Mouse (Mus musculus) v-Abl transformed pro-B cells (cell line): Measurements from ENCODE around the gene Gm49369.
"Not testable (repeated sequence)": the region's sequence is repeated elsewhere in the genome, so short reads cannot be mapped to it uniquely, and the experiment has no call there.

Experiments
- in situ Hi-C, 2 experiments: fragments of 400-800 bp; cut with MboI; formaldehyde crosslinking; loops; one replicate each; pipeline ENCODE4 v1.15.1; 2025; ENCODE audit not compliant: unreplicated experiment in 2 of 2

Gm49369 gene

DNA sequence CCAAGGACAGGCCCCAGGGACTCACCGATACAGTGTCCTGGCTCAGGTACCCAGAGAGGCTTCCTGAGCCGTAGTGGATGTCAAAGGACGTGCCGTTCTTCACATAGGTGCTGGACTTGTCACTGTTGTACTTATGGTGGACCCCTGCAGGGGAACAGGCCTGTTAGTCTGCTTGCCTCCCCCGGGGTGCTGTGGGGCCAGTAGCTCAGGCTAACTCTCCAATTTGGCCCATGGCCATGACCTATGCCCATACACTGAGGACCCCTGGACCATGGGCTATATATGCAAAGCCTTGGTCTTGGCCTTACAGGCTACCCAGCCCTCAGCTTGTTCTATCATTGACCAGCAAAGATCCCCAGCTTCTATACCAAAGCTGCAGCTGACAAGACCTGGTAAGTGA, at the start of gene Gm49369:
Gene Gm49369 (minus strand): TSS at position 101 of the 400 bp plus-strand sequence.
- in situ Hi-C loops = no loop called here

DNA sequence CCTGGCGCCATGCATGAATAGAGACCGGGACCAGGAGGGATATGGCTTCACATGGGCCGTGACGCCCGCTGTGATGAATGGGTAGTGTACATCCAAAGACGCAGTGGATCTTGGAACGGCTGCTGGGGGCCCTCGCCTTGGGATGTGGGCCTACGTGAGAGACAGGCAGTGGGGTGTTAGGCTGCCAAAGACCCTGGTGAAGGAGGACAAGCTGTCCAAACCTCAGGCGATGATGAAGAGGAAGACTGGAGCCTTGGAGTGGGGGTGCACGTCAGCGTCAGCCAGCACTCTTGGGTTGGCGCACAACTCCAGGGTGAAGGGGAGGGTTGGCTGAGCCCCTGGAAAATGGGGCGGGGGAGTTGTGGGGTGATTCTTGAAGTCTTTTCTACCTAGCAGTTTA, 48.6 kb upstream of the Gm49369 start:
- in situ Hi-C loops = loop anchor here in 1 of 2 experiments (5.0 kb wide), 1 partner anchor 39 kb away; no protein-coding TSS in a partner anchor

DNA sequence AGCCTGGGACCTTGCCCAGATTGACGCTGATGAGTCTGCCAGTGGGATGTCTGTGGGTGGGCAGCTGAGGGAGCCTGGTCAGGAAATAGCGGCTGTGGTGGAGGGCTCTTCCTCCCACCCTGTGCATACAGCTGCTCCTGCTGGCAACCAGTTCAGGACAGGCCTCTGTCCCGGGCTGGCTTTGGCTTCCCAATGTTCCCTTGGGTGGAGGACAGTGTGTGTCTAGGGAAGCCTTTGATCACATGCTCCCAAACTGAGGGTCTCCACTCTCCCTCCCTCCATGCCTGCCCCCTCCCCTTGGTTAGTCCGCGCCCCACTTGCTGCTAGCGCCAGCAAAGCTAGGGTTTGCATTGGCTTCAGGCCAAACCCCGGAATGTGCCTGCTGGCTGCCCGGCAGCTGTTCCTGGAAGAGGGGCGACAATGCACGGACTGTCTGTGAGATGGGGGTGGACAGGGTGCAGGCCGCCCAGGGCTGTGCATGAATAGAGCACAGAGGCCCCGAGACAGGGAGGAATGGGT, 47.8 kb upstream of the Gm49369 start:
- in situ Hi-C loops = loop anchor here in 1 of 2 experiments (5.0 kb wide), 1 partner anchor 38 kb away; no protein-coding TSS in a partner anchor

DNA sequence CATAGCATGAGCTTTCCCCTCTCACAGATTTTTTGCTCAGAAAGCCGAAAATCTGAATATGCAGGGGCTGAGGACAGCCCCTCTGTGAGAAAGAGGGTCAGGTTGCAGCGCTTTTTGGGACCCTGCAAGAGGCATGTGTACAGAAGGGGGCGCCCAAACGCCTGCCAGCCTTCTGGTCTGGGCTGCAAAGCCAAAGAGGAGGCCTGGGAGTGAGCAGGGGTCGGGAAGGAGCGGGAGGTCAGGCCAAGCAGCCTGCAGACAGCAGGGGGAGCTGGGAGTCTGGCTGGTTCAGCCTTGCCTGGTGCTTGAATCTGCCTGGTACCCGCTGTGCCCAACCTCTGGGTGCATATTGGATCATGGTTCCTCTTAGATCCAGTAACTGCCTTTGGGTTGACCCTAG, 45.7 kb upstream of the Gm49369 start:
- in situ Hi-C loops = no loop called here

DNA sequence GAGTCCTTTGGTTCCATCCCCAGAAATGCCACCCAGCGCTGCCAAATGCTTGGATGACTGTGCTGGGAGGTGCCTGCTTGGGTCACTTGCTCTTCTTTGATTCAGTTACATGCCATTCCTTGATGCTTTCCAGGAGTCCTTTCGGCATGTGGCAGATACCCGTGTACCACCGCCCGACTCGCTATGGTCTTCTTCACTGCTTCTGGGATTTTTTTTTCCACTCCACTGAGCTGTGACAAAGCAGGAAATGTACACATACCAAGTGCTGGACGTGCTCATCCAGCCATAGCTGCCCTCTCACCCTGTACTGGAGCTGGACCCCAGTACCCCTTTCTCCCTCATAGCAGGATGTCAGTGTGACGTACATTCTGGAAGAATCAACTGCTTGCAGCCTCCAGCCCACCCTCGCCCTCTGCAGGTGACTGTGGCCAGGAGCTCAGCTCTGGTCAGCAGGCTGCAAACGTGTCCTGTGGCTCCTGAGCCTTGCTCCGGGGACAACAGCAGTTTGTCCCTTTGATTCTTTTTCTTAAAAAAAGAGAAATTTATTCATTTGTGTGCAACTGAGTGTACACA, 43.3 kb upstream of the Gm49369 start:
- in situ Hi-C loops = no loop called here

DNA sequence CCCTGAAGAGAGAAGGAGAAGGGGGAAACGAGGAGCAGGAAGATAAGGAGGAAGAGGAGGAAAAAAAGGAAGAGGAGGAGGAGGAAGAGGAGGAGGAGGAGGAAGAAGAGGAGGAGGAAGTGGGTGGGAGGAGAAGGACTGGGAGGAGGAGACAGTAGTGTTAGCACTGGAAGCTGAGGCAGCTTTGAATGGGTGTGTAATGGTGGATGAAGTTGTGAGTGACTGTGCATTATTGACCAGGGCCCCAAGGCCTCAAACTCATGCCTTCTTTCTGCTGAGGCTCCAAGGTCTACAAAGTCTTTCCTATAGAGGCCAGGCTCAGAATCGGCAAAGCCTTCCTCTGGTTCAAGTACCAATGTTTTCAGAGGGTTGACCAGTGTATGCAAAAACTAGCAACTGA, 39.4 kb upstream of the Gm49369 start:
- in situ Hi-C loops = no loop called here

DNA sequence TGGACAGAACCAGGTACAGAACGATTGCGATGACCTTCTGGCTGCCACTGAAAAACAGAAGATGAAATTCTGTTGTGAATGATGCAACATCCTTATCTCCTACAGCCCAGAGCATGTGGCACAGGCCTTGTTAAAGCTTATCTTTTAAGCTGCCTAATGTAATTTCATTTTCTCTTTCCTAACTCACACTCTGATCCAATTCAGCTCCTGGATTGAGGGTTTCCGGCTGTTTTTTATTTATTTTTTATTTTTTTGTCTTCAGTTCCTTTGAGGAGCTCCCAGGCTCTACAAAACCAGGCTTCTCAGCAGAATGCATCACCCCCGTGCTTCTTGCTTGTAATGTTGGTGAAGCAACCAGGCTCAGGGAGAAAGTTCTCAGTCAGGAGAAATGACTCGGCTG, 37.4 kb upstream of the Gm49369 start:
- in situ Hi-C loops = no loop called here

DNA sequence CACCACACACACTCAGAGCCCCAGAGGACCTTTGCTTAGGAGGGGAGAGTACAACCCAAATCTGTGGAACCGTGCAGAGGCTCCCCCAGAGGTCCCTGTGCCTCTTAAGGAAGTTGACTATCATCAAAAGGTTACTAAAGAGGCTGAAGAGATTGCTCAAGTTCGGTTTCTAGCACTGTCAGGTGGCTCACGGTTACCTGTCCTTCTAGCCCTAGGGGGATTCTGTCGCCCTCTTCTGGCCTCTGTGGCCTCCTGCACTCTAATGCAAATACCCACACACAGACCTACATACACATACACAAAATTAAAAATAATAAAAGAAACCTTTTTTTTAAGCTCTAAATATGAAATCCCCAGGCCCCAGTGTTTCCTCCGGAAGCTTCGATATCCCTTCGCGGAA, 36.2 kb upstream of the Gm49369 start:
- in situ Hi-C loops = no loop called here

DNA sequence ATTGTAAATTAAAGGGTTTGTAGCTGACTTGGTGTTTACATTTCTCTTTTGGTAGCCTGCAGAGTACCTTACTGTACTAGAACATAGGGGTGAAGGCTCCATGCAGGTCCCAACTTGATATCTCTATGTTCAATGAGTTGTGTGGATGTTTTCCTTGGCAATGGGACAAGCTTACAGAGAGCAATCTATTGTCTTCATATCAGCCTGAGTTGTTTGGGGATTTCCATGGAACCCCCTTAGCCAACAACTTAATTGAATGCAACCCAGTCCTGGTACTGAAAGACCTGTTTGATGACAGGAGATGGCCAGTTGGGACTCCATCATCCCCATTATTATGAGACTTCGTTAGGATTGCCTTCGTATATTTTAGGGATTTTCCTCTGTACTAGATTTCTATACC, 35.6 kb upstream of the Gm49369 start:
- in situ Hi-C loops = no loop called here

DNA sequence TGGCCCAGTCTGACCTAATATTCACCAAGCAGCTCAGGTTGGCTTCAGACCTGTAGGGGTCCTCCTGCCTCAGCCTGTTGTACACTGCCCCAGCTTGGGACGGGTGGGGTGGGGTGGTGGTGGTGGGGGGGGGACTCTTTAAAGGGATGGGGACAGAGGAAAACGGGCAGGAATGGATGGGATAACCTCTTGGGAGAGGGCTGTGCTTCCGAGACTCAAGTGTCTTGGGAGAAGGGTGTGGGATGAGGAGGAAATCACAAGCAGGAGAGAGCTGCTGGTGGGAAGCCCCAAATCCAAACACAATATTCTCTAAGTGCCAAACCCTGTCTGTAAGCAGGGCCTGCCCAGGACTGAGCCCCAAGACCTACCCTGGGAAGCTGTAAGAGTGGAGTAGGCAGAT, 33.8 kb upstream of the Gm49369 start:
- in situ Hi-C loops = no loop called here

DNA sequence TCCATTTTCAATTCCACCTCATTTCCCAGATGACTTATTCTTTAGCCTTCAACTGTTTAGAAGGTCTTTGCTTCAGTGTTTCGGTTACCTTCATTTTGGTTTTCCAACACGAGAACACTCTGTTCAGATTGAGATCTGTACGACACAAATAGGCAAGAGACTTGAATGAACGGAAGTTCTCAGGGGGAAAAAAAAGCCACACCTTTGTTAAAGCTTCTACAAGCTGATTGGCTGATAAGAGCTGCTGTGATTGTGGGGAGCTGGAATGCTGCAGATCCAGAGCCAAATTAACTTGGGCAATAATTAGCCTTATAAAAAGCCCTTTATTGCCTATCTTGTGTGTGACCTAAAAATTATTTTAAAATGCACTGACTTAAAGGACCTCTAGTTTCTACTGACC, 32.8 kb upstream of the Gm49369 start:
- in situ Hi-C loops = no loop called here

DNA sequence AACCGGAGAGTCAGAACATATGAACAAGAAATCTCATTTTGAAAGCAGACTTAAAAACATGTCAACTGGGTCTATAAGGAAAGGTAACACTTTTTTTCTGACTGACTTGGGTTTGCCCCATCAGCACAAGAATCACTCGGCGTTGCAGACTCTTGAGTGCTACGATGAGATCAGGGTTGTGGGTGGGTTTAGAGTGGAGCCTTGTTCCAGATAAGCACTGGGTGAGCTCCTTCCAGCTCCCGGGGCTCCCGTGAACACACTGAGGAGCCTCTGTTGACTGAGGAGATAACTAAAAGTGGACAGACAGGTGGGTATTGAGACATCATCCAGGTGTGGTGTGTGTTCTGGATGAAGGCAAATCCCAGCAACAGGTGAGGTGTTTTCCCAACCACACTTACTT, 30.8 kb upstream of the Gm49369 start:
- in situ Hi-C loops = no loop called here

DNA sequence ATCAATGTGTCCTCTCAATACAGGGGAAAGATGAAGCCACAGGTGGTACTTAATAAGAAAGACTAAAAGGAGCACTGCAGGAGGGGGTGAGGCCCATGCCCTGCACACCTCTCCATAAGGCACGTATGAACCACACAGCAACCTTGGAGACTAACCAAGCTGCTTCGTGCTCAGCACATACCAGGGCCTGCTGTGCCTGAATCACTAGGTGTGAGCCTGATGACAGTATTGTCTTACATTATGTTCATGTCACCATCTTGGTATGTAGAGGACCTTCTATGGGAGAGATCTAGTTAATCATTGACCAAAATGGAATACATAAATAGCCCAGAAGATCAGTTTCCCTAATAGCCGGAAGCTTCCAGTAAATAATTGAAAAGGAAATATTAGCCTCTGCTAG, 27.1 kb upstream of the Gm49369 start:
- in situ Hi-C loops = no loop called here

DNA sequence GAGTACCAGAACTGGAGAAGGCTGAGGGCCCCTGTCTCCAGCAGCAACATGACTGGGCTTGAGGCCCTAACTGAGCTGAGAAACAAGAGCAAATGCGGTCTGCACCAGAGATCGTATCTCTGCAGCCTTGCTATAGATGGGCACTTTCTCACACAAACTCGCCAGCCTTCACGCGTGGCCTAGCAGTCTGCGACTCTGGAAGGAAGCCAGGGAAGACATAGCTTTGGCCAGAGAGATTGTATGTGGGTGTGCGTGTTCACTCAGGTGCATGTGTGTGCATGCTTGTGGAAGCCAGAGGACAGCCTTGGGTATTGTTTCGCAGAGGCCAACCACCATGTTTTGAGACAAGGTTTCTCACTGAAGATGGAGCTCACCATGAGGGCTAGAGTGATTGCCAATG, 26.2 kb upstream of the Gm49369 start:
- in situ Hi-C loops = no loop called here

DNA sequence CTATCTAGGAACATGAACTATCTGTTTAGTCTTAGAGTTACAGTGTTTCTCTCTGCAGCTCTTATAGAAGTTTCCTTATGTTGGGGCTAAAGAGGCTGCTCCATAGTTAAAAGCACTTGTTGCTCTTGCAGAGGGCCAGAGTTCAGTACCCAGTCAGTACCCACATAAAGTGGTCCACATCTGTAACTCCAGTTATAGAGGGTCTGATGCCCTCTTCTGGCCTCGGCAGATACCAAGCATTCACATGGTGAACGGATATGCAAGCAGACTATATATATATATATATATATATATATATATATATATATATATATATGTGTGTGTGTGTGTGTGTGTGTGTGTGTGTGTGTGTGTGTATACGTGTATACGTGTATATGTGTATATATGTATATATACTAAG, 25.5 kb upstream of the Gm49369 start:
- in situ Hi-C loops = no loop called here

DNA sequence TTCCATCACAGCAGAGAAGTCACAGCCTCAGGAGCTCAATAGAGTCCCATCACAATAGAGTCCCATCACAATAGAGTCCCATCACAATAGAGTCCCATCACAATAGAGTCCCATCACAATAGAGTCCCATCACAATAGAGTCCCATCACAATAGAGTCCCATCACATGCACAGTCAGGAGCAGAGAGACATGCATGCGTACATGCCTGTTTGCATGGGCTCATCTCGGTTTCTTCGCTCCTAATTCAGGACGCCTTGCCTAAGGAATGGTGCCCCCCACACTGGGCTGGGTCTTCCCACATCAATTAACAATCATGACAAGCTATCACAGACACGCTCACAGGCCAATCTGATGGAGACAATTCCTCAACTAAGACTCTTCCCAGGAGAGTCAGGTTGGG, 22.7 kb upstream of the Gm49369 start:
- in situ Hi-C loops = not testable (repeated sequence)

DNA sequence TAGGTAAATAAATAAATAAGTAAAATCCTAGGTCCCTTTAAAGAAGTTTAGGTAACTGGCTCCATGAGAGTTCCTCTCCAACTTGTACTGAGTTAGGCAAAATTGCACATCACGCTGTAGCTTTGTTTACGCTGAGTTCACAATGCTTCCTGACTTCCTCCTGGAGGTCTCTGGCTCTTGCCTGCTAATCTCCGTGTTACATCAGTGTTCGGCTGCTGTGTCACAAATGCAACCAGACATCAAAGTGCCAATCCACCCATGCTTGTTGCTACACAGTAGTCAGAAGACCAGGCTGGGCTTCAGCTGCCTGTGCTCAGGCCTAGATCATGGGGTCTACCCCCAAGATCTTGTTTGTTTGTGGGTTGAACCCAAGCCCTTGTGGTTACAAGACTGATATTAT, 21.1 kb upstream of the Gm49369 start:
- in situ Hi-C loops = no loop called here

DNA sequence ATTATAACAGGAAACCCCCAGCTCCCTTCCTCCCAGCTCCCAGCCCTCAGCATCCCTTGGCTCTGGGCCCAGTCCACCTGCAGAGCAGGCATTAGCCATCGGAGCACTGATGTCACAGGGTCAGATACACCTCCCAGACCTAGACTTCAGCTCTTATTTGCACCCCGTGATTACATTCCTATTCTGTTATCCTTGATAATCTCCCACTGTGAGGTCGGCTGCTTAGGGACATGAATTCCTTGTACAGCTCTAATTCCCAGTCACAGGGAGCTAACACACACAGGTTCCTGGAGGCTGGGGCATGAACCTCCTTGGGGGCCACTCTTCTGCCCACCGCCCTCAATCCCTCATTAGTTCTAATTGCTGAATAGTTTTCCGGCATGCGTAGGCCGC, 18.3 kb upstream of the Gm49369 start:
- in situ Hi-C loops = no loop called here

DNA sequence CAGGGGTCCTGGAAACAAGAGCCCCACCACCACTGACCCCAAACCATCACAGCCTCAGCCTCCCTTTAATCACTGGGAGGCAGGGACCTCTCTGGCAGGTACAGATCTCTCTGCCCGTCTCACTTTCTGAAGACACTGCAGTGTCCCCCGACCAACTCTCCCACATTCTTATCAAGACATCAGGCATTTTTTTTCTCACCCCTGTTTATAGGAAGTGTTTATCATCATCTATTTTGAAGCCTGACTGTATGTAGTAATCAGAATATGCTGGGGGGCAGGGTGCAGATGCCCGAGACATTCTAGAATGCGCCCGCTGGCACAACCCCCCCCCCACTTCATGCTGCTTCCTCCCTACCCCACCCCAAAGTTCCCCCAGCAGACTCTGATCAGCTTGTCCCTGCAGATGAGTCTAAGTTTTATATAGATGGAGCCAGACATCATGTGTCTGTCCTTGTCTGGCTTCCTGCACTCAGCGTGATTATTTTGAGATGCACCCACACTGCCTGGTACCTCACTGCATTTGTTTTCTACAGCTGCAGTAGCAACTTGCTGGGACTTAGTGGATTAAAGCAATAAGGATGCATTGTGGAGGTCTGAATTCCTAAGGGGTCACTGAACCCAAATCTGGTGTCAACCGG, 17.8 kb upstream of the Gm49369 start:
- in situ Hi-C loops = no loop called here

DNA sequence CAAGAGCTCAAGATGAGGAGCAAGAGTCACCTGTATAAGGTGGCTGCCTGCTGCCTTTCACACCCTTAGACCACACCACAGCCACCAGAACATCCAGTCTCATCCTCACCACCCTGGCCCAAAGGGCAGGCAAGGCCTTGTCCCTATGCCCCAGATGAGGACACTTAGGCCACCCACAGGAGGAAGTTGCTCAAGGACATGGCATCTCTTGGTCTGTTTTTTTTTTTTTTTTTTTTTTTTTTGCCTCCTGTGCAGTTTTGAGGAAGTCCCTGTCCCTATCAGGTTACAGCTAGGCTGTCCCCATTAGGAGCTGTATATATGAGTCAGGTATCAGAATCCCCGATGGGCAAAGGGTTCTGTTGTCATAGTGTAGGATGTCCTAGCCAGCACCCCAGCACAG, 16.8 kb upstream of the Gm49369 start:
- in situ Hi-C loops = no loop called here

DNA sequence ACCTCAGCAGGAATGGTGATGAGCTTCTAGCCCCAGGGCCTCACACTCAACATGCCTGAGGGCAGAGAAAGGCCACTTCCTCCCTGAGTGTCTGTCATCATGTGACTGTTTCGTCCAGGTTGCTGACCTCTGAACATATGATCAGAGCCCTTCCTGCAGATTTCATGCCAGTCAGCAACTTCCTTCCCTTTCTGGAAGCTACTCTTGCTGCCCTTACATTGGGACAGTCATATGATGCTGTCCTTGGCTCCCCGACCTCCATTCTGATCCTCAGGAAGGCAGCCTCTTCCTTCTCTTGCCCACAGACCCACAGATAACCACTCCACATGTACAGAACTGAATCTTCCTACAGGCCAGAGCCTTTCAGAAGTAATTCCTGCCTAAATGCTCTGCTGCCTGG, 15.6 kb upstream of the Gm49369 start:
- in situ Hi-C loops = no loop called here

DNA sequence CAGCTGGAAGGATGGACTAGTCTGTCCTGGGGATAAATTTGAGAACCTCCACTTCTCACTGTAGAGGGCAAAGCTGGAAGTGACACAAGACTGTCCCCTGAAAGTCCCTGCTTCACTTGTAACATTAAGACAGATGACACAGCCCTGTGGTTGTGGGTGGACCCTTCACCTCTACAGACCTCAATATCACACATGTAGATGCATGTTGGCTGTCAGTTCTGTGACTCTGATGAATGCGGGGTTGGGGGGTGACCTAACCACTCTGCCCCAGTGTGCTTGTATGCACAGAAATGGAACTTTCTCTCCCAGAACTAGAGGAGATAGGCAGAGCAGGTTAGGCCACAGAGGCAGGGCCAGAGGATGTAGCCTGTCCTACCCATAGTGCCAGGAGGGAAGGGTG, 14.1 kb upstream of the Gm49369 start:
- in situ Hi-C loops = no loop called here

DNA sequence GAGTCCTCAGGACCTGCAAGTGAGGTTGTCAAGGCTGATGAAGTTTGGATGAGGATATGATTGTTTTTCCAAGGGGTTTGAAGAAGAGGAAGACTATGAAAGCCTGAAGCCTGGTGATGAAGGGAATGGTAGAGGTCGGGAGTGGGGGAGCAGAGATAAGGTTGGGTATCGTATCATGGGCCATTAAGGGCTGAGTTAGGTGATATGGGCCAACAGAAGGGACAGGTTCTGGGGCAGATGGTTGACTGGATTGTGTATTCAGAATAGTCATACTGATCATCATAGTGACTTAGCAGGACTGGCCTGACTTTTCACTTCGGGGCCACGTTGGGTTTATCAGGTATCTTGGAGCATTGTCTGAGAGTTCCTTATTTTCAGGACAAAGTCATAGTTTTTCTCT, 13.0 kb upstream of the Gm49369 start:
- in situ Hi-C loops = no loop called here
